Mouse (Mus musculus) urinary bladder, postnatal 10 days (tissue): ENCODE measurements around the gene Habp2.
"Not testable (repeated sequence)": the region's sequence is repeated elsewhere in the genome, so short reads cannot be mapped to it uniquely, and the experiment has no call there.

Experiments
- DNase-seq: peaks from one replicate; pipeline ENCODE4 v3.0.0; 2022; ENCODE audit warnings: low spot score

The Habp2 gene

GRCm38 (mm10) chr19:56296668-56297067, 9.7 kb downstream of the Habp2 start:
- DNase-seq = no peak

- DNase-seq = no peak
These were observed 10.3 kb downstream of the Habp2 start for GRCm38 (mm10) chr19:56297264-56297663.

GRCm38 (mm10) chr19:56300835-56301234, 13.9 kb downstream of the Habp2 start:
- DNase-seq = no peak

GRCm38 (mm10) chr19:56316531-56316930, 29.6 kb downstream of the Habp2 start:
- DNase-seq = no peak

GRCm38 (mm10) chr19:56319219-56319618, 32.3 kb downstream of the Habp2 start:
- DNase-seq = no peak

GRCm38 (mm10) chr19:56319629-56320028, 32.7 kb downstream of the Habp2 start:
- no peak for DNase-seq

- no peak for DNase-seq
These were observed 33.4 kb downstream of the Habp2 start for GRCm38 (mm10) chr19:56320186-56320860.

- DNase-seq = no peak
These were observed 34.5 kb downstream of the Habp2 start for GRCm38 (mm10) chr19:56321303-56321920.

GRCm38 (mm10) chr19:56325676-56326075, 38.7 kb downstream of the Habp2 start:
- DNase-seq = no peak

GRCm38 (mm10) chr19:56326243-56326855, 39.4 kb downstream of the Habp2 start:
- DNase-seq = no peak

- DNase-seq = no peak
These were observed 49.4 kb downstream of the Habp2 start for GRCm38 (mm10) chr19:56336321-56336720.

- DNase-seq = no peak
These were observed 49.9 kb downstream of the Habp2 start for GRCm38 (mm10) chr19:56336826-56337225.

- no peak for DNase-seq
These were observed 55.1 kb downstream of the Habp2 start for GRCm38 (mm10) chr19:56342006-56342405.

- DNase-seq = no peak
These were observed 57.1 kb downstream of the Habp2 start for GRCm38 (mm10) chr19:56343869-56344563.

GRCm38 (mm10) chr19:56346016-56346415, 59.1 kb downstream of the Habp2 start:
- DNase-seq = no peak

GRCm38 (mm10) chr19:56346750-56347149, 59.8 kb downstream of the Habp2 start:
- no peak for DNase-seq

- DNase-seq = no peak
These were observed 62.4 kb downstream of the Habp2 start for GRCm38 (mm10) chr19:56349295-56349694.

- no peak for DNase-seq
These were observed 66.8 kb downstream of the Habp2 start for GRCm38 (mm10) chr19:56353689-56354088.

- DNase-seq = no peak
These were observed 68.3 kb downstream of the Habp2 start for GRCm38 (mm10) chr19:56355201-56355600.

- DNase-seq = no peak
These were observed 69.8 kb downstream of the Habp2 start for GRCm38 (mm10) chr19:56356480-56357373.

- DNase-seq = not testable (repeated sequence)
These were observed 70.4 kb downstream of the Habp2 start for GRCm38 (mm10) chr19:56357374-56357708.

- DNase-seq = no peak
These were observed 72.0 kb downstream of the Habp2 start for GRCm38 (mm10) chr19:56358890-56359289.
